Mouse (Mus musculus): ENCODE measurements around the gene Map3k14. TPM values are rescaled to one million over a fixed set of nuclear protein-coding genes. Genes with fewer than 3 reads are reported as not detected.
A peak's percentile ranks its signal among the peaks of the same experiment; 100 is the strongest.
"Not testable (repeated sequence)": the region's sequence is repeated elsewhere in the genome, so short reads cannot be mapped to it uniquely, and the experiment has no call there.

Map3k14 gene
- total RNA-seq (2021): 1 to 10 TPM; 3.2 to 4.0 TPM
- long read RNA-seq, experiment 1, full-length matches to known transcripts: 5 of 8 reads
- long read RNA-seq, experiment 1, partial matches to known transcripts: 2 of 8 reads
- long read RNA-seq, experiment 1, other reads (novel, unspliced or antisense): 1 of 8 reads
- long read RNA-seq, experiment 2, full-length matches to known transcripts: 3 of 3 reads
- long read RNA-seq, experiment 2, partial matches to known transcripts: 0 of 3 reads
- long read RNA-seq, experiment 2, other reads (novel, unspliced or antisense): 0 of 3 reads

- peak; percentile 100 for DNase-seq (ENCODE audit: low spot score)
These were observed at the start of gene Map3k14 for GRCm38 (mm10) chr11:103267346-103268219. Gene Map3k14 (minus strand): TSS chr11:103267472.

- DNase-seq (ENCODE audit: low spot score): no peak
These were observed 48.1 kb upstream of the Map3k14 start for GRCm38 (mm10) chr11:103315379-103315778.

- no peak for DNase-seq (ENCODE audit: low spot score)
These were observed 47.6 kb upstream of the Map3k14 start for GRCm38 (mm10) chr11:103314736-103315374.

- DNase-seq (ENCODE audit: low spot score): no peak
These were observed 46.3 kb upstream of the Map3k14 start for GRCm38 (mm10) chr11:103313542-103313941.

GRCm38 (mm10) chr11:103312655-103313255 is 45.5 kb upstream of the Map3k14 start:
- DNase-seq (ENCODE audit: low spot score): no peak

- DNase-seq (ENCODE audit: low spot score): peak; percentile 43
These were observed 44.8 kb upstream of the Map3k14 start for GRCm38 (mm10) chr11:103311960-103312611.

DNA sequence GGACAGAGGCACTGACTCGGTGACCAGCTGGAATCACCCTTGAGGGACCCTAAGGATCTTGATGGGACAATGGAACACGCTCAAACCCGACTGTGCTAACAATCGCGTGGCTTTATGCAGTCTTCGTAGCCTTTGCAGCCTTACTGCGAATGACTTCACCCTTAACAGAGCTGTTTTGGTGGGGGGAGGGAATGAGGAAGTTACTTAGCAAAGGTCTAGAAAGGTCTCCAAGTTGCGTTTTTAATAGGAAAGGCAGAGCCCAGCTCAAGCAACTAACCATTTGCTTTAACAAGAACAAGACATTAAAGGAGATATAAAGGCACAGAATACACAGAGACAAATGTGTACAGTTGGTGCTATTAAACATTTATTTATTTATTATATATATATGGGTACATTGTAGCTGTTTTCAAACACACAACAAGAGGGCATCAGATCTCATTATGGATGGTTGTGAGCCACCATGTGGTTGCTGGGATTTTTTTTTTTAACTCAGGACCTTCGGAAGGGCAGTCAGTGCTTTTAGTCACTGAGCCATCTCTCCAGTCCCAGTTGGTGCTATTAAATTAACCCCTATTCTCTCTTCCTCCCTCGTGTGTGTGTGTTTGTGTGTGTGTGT is 42.8 kb upstream of the Map3k14 start:
- DNase-seq (ENCODE audit: low spot score): no peak

DNA sequence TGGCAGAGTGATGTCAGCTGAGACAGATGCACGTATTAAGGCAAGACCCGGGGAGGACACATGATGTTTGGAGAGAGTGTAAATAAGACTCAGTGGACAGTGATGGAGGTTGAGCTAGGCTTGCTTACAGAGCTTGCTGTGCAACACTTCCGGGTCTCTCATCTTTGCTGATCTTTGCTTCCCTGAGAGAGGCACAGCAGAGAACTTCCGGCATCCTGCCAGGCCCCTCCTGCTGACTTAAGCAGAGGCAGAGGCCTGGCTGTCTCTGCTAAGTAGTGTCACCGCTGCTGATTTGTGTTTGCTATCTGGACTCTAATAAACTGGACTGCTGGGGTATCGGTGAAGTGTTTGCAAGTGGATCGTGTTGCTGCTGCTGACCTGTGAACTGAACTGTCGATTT is 40.6 kb upstream of the Map3k14 start:
- DNase-seq (ENCODE audit: low spot score): peak; percentile 69

GRCm38 (mm10) chr11:103304525-103304924 is 37.3 kb upstream of the Map3k14 start:
- DNase-seq (ENCODE audit: low spot score): no peak

GRCm38 (mm10) chr11:103294772-103295171 is 27.5 kb upstream of the Map3k14 start:
- DNase-seq (ENCODE audit: low spot score): no peak

- DNase-seq (ENCODE audit: low spot score): peak; percentile 50
These were observed 26.8 kb upstream of the Map3k14 start for GRCm38 (mm10) chr11:103294066-103294465.

DNA sequence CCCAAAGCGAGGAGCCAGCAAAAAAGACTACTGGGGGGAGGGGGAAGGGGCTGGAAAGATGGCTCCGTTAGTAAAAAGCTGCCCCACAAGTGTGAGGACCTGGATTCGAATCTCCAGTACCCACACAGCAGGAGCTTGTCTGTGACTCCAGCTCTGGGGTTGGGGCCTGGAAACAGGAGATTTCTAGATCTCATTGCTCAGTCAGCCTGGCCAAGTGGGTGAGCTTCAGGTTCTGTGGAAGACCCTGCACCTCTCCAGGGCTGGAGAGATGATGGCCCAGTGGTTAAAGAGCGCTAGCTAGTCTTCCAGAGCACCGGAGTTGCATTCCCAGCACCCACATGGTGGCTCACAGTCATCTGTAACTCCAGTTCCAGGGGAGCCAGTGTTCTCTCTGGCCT is 25.6 kb upstream of the Map3k14 start:
- no peak for DNase-seq (ENCODE audit: low spot score)

DNA sequence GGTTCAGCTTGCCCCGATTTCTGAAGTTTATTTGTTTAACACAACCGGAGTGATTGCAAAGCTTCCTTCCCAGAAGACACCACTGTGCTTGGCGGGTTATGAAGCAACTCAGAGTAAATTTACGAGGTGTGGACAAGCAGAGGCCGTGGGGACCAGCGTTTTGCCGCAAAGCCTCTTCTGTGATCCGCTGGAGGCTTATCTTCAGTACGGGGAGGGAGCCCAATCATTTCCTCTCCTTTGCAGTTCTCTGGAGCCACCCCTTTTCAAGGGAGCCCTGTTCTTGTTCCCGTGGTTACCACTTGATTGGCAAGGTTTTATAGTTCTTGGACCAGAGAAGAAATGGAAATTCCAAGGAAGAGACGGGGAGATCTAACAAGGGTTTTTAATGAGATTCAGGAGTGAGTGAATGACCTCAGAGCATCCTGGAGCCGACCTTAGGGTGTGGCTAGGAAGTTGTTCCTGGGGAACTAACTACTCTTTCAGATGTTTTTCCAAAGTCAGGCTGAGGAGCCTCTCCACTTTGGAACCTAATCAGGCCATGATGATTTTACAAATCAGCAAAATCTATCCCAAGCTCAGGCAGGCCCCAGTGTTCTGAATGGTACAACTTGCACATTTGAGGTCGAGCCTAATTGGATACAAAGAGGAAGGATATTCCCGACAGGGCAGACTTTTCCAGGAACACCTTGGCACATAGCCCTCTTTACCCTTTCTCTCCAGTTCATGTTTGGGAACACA is 25.0 kb upstream of the Map3k14 start:
- DNase-seq (ENCODE audit: low spot score): peak; percentile 89

GRCm38 (mm10) chr11:103290841-103291240 is 23.6 kb upstream of the Map3k14 start:
- not testable (repeated sequence) for DNase-seq (ENCODE audit: low spot score)

- DNase-seq (ENCODE audit: low spot score): peak; percentile 54
These were observed 21.2 kb upstream of the Map3k14 start for GRCm38 (mm10) chr11:103288291-103288963.

- DNase-seq (ENCODE audit: low spot score): no peak
These were observed 19.6 kb upstream of the Map3k14 start for GRCm38 (mm10) chr11:103286910-103287309.

DNA sequence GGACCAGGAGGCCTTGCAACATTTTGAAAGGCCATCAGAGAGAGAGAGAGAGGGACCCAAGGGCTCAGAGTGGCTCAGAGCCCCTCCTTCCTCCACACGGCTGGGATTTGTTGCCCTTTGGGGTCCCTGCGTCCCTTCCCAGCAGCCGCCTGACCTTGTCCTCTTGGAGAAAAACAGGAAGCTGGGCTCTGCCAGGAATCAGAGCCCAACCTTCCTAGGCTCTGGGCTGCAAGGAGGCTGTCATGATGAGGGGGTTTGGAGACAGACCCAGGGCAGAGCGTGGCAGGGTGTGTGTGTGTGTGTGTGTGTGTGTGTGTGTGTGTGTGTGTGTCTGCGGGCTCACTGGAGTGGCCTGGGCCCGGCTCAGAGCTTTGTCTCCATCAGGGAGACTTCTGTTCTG is 18.7 kb upstream of the Map3k14 start:
- DNase-seq (ENCODE audit: low spot score): no peak

DNA sequence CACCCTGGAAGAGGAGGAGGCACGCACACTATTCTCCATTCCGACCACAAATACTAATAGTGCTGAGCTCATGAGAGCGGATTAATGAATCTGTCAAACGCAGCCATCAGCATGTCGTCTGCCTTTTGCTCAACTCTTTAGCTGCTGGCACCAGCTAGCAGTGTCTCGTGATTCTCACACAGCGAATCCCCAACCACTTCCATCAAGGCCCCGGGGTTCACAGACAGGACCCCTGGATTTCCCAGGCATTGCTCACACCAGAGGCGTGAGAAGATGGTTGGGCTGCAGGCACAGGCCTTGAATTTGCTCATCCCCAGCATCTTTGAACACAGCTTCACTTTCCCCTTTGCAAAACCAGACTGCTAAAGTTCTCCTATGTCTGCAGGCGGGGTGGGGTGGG is 18.0 kb upstream of the Map3k14 start:
- no peak for DNase-seq (ENCODE audit: low spot score)

DNA sequence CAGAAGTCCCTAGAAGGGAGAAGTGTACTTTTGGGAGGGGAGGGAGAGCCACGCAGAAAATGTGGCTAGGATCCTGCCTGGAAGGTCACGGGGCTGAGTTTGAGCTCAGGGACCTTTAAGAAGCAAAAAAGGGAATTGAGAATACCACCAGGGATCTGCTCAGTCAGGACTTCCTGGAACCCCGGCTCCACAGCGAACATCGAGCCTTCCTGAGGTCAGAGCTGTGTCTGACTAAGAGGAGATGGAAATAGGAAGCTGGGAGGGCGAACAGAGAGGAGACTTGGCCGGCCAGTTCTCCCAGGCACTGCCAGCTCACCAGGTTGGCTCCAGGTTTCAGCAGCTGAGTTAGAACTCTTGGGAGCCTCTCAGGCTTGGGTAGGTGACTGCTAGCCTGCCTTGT is 14.5 kb upstream of the Map3k14 start:
- peak; percentile 32 for DNase-seq (ENCODE audit: low spot score)

- DNase-seq (ENCODE audit: low spot score): no peak
These were observed 9.2 kb upstream of the Map3k14 start for GRCm38 (mm10) chr11:103276450-103276849.
